Mouse (Mus musculus) C2C12 (cell line): ENCODE measurements around the gene Vill.

Source experiments
- CEBPB ChIP-seq: IDR thresholded peaks from one replicate; pipeline ENCODE4 v1.6.1; 2011; ENCODE audit warnings: low read depth, mild to moderate bottlenecking, control low read depth, moderate library complexity
- CTCF ChIP-seq: IDR thresholded peaks from one replicate; pipeline ENCODE4 v1.5.1; 2011; ENCODE audit not compliant: control insufficient read depth, insufficient read depth, insufficient read length
- FOSL1 ChIP-seq: IDR thresholded peaks from one replicate; pipeline ENCODE4 v1.8.0; 2011; ENCODE audit warnings: mild to moderate bottlenecking, low read length; ENCODE audit not compliant: poor library complexity, insufficient read depth, severe bottlenecking
- MAX ChIP-seq: IDR thresholded peaks from one replicate; pipeline ENCODE4 v1.6.1; 2011; ENCODE audit warnings: mild to moderate bottlenecking, control low read depth
- MYOG ChIP-seq: IDR thresholded peaks from one replicate; pipeline ENCODE4 v1.6.1; 2011; ENCODE audit not compliant: control insufficient read depth, insufficient read length; ENCODE audit errors: extremely low read depth

GRCm38 (mm10) chr9:119091581-119092310 is 39.2 kb downstream of the Vill start:
- no peak for TF ChIP-seq CTCF
- no peak for TF ChIP-seq CEBPB
- TF ChIP-seq MAX: no peak
- no peak for TF ChIP-seq FOSL1
- no peak for TF ChIP-seq MYOG
